Mouse (Mus musculus) stomach, postnatal 0 days (tissue): ENCODE measurements around the gene Art4.

Source experiments
- CTCF ChIP-seq: IDR thresholded peaks from 2 replicates; pipeline ENCODE4 v1.5.1; 2016; ENCODE audit warnings: antibody characterized with exemption, low read depth, mild to moderate bottlenecking, moderate library complexity
- EP300 ChIP-seq: optimal IDR thresholded peaks from 2 replicates; pipeline ENCODE3; 2016; ENCODE audit warnings: antibody characterized with exemption

- no peak for TF ChIP-seq EP300
- no peak for TF ChIP-seq CTCF
Measured at GRCm38 (mm10) chr6:136821086-136821485, 36.4 kb downstream of the Art4 start.
